Mouse (Mus musculus) liver, postnatal 0 days (tissue): ENCODE measurements around the gene Selp.

Experiments used
- CTCF ChIP-seq: sonication (generic); IDR thresholded peaks from 2 replicates; pipeline ENCODE4 v1.5.1; 2016; ENCODE audit warnings: antibody characterized with exemption, low read depth
- EP300 ChIP-seq: IDR thresholded peaks from 2 replicates; pipeline ENCODE4 v1.6.1; 2016; ENCODE audit warnings: antibody characterized with exemption, low read depth, mild to moderate bottlenecking

DNA sequence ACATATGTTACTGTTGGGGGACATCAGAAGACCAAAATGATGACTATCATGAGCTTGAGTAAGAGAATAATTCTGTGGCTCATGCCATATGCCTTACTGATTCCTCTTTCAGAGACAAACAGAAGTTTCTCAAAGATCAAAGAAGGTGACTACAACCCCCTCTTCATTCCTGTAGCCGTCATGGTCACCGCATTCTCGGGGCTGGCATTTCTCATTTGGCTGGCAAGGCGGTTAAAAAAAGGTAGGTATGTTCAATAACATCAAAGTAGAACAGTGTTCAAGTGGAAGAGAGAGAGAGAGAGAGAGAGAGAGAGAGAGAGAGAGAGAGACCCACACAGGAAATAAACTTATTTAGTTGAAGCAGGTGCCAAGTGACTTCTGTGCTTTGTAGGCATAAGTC lies 43.1 kb upstream of the Selp start:
- TF ChIP-seq CTCF (no peak), EP300 (no peak)
